In the genomic region with DNA sequence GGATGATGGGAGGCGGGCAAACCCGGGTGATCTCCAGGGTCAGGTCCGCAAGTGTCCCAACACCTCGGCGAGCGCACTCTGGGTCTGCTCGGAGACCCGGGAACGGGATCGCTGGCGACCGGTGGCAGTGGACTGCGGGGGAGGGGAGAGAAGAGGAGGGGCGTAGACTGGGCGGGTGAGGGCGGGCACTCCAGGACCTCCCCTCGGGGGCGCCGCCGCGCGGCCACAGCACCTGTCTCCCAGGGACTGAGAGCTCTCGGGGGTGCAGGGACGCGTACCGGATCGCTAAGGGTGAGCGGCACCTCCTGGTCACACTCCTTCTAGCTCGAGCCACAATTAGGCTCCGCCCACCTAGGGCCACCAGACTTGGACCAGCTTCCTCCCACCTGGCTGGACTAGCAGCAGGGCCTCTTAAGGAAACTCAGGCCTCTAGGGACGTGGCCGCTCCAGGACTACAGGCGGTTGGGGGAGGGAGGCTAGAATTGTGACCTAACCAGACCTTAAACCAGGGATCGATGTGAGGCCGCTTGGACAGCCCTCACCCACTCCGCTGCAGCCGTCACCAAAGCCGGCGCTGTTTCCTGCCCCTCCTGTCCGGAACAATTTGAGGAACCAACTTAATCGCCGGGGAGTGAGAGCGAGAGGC, we compare ENCODE assay signal across 8 mouse cellular contexts. TPM values are rescaled to one million over a fixed set of nuclear protein-coding genes. Genes with fewer than 3 reads are reported as not detected.
DNase-seq lines count a peak whose midpoint lies in the region; ATAC-seq and TF ChIP-seq lines count a peak whose summit lies in the region.

A gene (minus strand): TSS at position 140 of the 646 bp plus-strand sequence.

- H3K4me3 ChIP-seq in ES-E14 (ENCODE audit: insufficient read depth in 1 of 2, low read depth in 1 of 2, low read length in 2 of 2, poor library complexity in 1 of 2, severe bottlenecking in 1 of 2), result peak within 1 kb of the TSS; percentile 77 to 81
- peak within 1 kb of the TSS; percentile 74 for H3K4me3 ChIP-seq in forebrain, embryonic 16.5 days (replicated peaks; ENCODE audit: low read length)
- peak within 1 kb of the TSS; percentile 59 for H3K4me3 ChIP-seq in layer of hippocampus, adult 2 months

- H3K9me3 ChIP-seq in ES-E14 (ENCODE audit: control insufficient read depth, insufficient read depth, low read depth, low read length), result no peaks in the 10 kb centered on the region
- no peaks in the 10 kb centered on the region for H3K9me3 ChIP-seq in forebrain, embryonic 16.5 days (ENCODE audit: control insufficient read depth, low read length)

- peak; percentile 39 for DNase-seq in ES-E14 (ENCODE audit: low read depth, low spot score)
- DNase-seq in heart, postnatal 36 days, result peak; percentile 68 to 80
- peak in 1 of 2 experiments; percentile 17 for DNase-seq in layer of hippocampus, adult 2 months (ENCODE audit: low spot score in 2 of 2)
- DNase-seq in lung, postnatal 14 days, result peak; percentile 79
- peak; percentile 49 for DNase-seq in ovary, postnatal 10 days (ENCODE audit: low spot score)
- DNase-seq in thymus, postnatal 14 days, result peak; percentile 67

- peak within 1 kb of the TSS; percentile 73 for H3K9ac ChIP-seq in ES-E14 (ENCODE audit: insufficient read depth, low read depth, low read length, poor library complexity, severe bottlenecking)
- H3K9ac ChIP-seq in forebrain, embryonic 16.5 days (replicated peaks; ENCODE audit: low read depth, low read length), result peak within 1 kb of the TSS; percentile 68

- H3K27me3 ChIP-seq in forebrain, embryonic 16.5 days (replicated peaks; ENCODE audit: control insufficient read depth, insufficient read depth, low read length), result 0 out of 2 replicates have a peak, but pooled peaks cover 10% of the 10 kb centered on the region

- H3K36me3 ChIP-seq in ES-E14 (ENCODE audit: control insufficient read depth, insufficient read depth, low read length, poor library complexity, severe bottlenecking), result no peaks in the 10 kb centered on the region
- no peaks in the 10 kb centered on the region for H3K36me3 ChIP-seq in forebrain, embryonic 16.5 days (ENCODE audit: control insufficient read depth, insufficient read depth)

- no peak within 1 kb of the TSS for H3K27ac ChIP-seq in ES-E14 (ENCODE audit: insufficient read depth, low read depth, low read length, poor library complexity, severe bottlenecking)
- H3K27ac ChIP-seq in forebrain, embryonic 16.5 days (ENCODE audit: low read length), result no peak within 1 kb of the TSS
- peak within 1 kb of the TSS; percentile 65; the same call in 1 of the 2 replicates for H3K27ac ChIP-seq in layer of hippocampus, adult 2 months

- in situ Hi-C loops in ES-E14 (cut with MboI; ENCODE audit: low sequenced_read_pairs in 2 of 2, unreplicated experiment in 2 of 2), result no loop called here

- peak; percentile 58; the same call in 1 of the 2 replicates for ATAC-seq in cerebellum, adult (ENCODE audit: insufficient number of reproducible peaks, low FRiP score, low TSS enrichment)
- peak; percentile 85 for ATAC-seq in forebrain, embryonic 16.5 days

- H3K4me1 ChIP-seq in ES-E14 (ENCODE audit: control insufficient read depth in 2 of 2, insufficient read depth in 2 of 2, low read length in 2 of 2, poor library complexity in 1 of 2), result peaks cover 0 to 7% of the 10 kb centered on the region in 2 experiments; a peak in 1 of 4 replicates
- H3K4me1 ChIP-seq in forebrain, embryonic 16.5 days (replicated peaks; ENCODE audit: control insufficient read depth, insufficient read depth, low read length), result peaks cover 9% of the 10 kb centered on the region

- TF ChIP-seq CTCF in layer of hippocampus, adult 2 months (conservative IDR thresholded peaks at IDR 0.05), result peak; percentile 35

- H3K4me2 ChIP-seq in forebrain, embryonic 16.5 days (ENCODE audit: low read length), result peak within 1 kb of the TSS; percentile 100

- under 1% methylated on average over 41 of the region's 43 CpGs for WGBS in forebrain, embryonic 16.5 days

- intact Hi-C loops in heart, postnatal 36 days (cut with DNase I), result loop anchor here (1.0 to 5.0 kb wide), 3 partner anchors 29 to 68 kb away; no protein-coding TSS in a partner anchor

TF ChIP-seq in ES-E14, 5 proteins besides CTCF, POLR2A, EP300 and RAD21:
- TF ChIP-seq MAFK (IDR thresholded peaks at IDR 0.05; ENCODE audit: insufficient read depth, low read depth, low read length) (no peak), ZC3H11A (IDR thresholded peaks at IDR 0.05; ENCODE audit: borderline replicate concordance, low read depth, low read length) (no peak), CHD2 (IDR thresholded peaks at IDR 0.05; ENCODE audit: low read depth, low read length) (no peak), HCFC1 (IDR thresholded peaks at IDR 0.05; ENCODE audit: borderline replicate concordance, insufficient read depth, low read length) (no peak), ZNF384 (IDR thresholded peaks at IDR 0.05; ENCODE audit: low read depth, low read length) (no peak)

RNA-seq across cellular contexts. Expression of the gene that starts here (rescaled TPM):
- 1.8 and 2.2 TPM in 2 replicates for total RNA-seq in ES-E14 (2012; rRNA removed)
- polyA plus RNA-seq in forebrain, embryonic 16.5 days (2015; fragmentation: Nextera tagmentation; extraction: Ambion mirVana), result 6.3 and 8.2 TPM in 2 replicates
- 10 to 100 TPM; 10.7 to 11.0 TPM for total RNA-seq in heart, postnatal 36 days (2021)
- total RNA-seq in layer of hippocampus, adult 2 months (2021), result 1 to 10 TPM; 2.3 to 3.1 TPM
